Mouse (Mus musculus): ENCODE data around the gene Agr3. TPM values are rescaled to one million over a fixed set of nuclear protein-coding genes. Genes with fewer than 3 reads are reported as not detected.

Agr3 gene
- total and polyA plus RNA-seq, 3 experiments = not detected

- Histone ChIP-seq H3K79me2 (replicated peaks; ENCODE audit: control insufficient read depth, extremely low read depth, insufficient read depth, poor library complexity, severe bottlenecking) (no peaks in the 10 kb centered on the region), H3K36me3 (replicated peaks in 1 of 2; ENCODE audit: control insufficient read depth in 1 of 2, insufficient read depth in 1 of 2, low read length in 1 of 2) (no peaks in the 10 kb centered on the region), H3K4me3 (replicated peaks in 1 of 3; ENCODE audit: low read depth in 2 of 3, low read length in 2 of 3, poor library complexity in 1 of 3) (no peak overlapping the region), H3K27ac (ENCODE audit: insufficient read depth, low read depth) (no peak overlapping the region), H3K4me2 (ENCODE audit: insufficient read depth, low read depth, poor library complexity, severe bottlenecking) (no peak overlapping the region), H3K9me3 (replicated peaks; ENCODE audit: low read length) (no peaks in the 10 kb centered on the region), H3K27me3 (replicated peaks) (no peaks in the 10 kb centered on the region), H3K4me1 (ENCODE audit: control insufficient read depth in 1 of 2, insufficient read depth in 2 of 2) (peaks cover 0 to 12% of the 10 kb centered on the region in 2 experiments; a peak in 2 of 4 replicates), H3K9ac (ENCODE audit: insufficient read depth, low read depth) (no peak overlapping the region)
- TF ChIP-seq BHLHE40 (IDR thresholded peaks at IDR 0.05; ENCODE audit: low read depth, low read length) (no peak), TCF12 (IDR thresholded peaks at IDR 0.05; ENCODE audit: low read depth, low read length) (no peak), RCOR1 (conservative IDR thresholded peaks at IDR 0.05; ENCODE audit: low read depth, low read length) (no peak), JUND (conservative IDR thresholded peaks at IDR 0.05; ENCODE audit: low read depth, low read length) (no peak), SIN3A (IDR thresholded peaks at IDR 0.05; ENCODE audit: low read length) (no peak), GABPA (IDR thresholded peaks at IDR 0.05; ENCODE audit: insufficient replicate concordance, low read depth, low read length) (no peak), MAFK (IDR thresholded peaks at IDR 0.05; ENCODE audit: insufficient replicate concordance, low read length) (no peak)
- in situ Hi-C loops (cut with MboI; ENCODE audit: low pct_ligation_motif_present, low pct_unique_long_range_greater_than_20kb, low sequenced_read_pairs) = loop anchor here (10.0 to 25.0 kb wide), 2 partner anchors 64 to 678 kb away; no protein-coding TSS in a partner anchor
- dilution Hi-C loops (cut with MboI; ENCODE audit: extremely low pct_ligation_motif_present, extremely low pct_unique_long_range_greater_than_20kb, low sequenced_read_pairs) = no loop called here
- DNase-seq (ENCODE audit: extremely low read depth) = no peak
Observed at GRCm38 (mm10) chr12:35890756-35891155, 34.7 kb upstream of the Agr3 start.

- Histone ChIP-seq H3K36me3 (replicated peaks in 1 of 2; ENCODE audit: control insufficient read depth in 1 of 2, insufficient read depth in 1 of 2, low read length in 1 of 2) (no peaks in the 10 kb centered on the region), H3K27ac (ENCODE audit: insufficient read depth, low read depth) (no peak overlapping the region), H3K27me3 (replicated peaks) (no peaks in the 10 kb centered on the region), H3K4me1 (ENCODE audit: control insufficient read depth in 1 of 2, insufficient read depth in 2 of 2) (peaks cover 0 to 24% of the 10 kb centered on the region in 2 experiments; a peak in 2 of 4 replicates), H3K9me3 (replicated peaks; ENCODE audit: low read length) (no peaks in the 10 kb centered on the region), H3K4me3 (replicated peaks in 1 of 3; ENCODE audit: low read depth in 2 of 3, low read length in 2 of 3, poor library complexity in 1 of 3) (no peak overlapping the region), H3K79me2 (replicated peaks; ENCODE audit: control insufficient read depth, extremely low read depth, insufficient read depth, poor library complexity, severe bottlenecking) (no peaks in the 10 kb centered on the region), H3K9ac (ENCODE audit: insufficient read depth, low read depth) (no peak overlapping the region), H3K4me2 (ENCODE audit: insufficient read depth, low read depth, poor library complexity, severe bottlenecking) (no peak overlapping the region)
- no peak for TF ChIP-seq TBP (conservative IDR thresholded peaks at IDR 0.05; ENCODE audit: low read depth, low read length)
- no peak for TF ChIP-seq JUND (conservative IDR thresholded peaks at IDR 0.05; ENCODE audit: low read depth, low read length)
- TF ChIP-seq NRF1 (IDR thresholded peaks at IDR 0.05; ENCODE audit: low read depth, low read length) = no peak
- TF ChIP-seq PAX5 (IDR thresholded peaks at IDR 0.05; ENCODE audit: low read length) = no peak
- no peak for TF ChIP-seq MAFK (IDR thresholded peaks at IDR 0.05; ENCODE audit: insufficient replicate concordance, low read length)
- TF ChIP-seq POLR2A (IDR thresholded peaks at IDR 0.05; ENCODE audit: low read depth, low read length) = no peak
- TF ChIP-seq BHLHE40 (IDR thresholded peaks at IDR 0.05; ENCODE audit: low read depth, low read length) = no peak
- no peak for TF ChIP-seq ZC3H11A (IDR thresholded peaks at IDR 0.05; ENCODE audit: low read depth, low read length)
- no peak for TF ChIP-seq USF2 (conservative IDR thresholded peaks at IDR 0.05; ENCODE audit: low read depth, low read length)
- dilution Hi-C loops (cut with MboI; ENCODE audit: extremely low pct_ligation_motif_present, extremely low pct_unique_long_range_greater_than_20kb, low sequenced_read_pairs) (no loop called here), in situ Hi-C loops (cut with MboI; ENCODE audit: low pct_ligation_motif_present, low pct_unique_long_range_greater_than_20kb, low sequenced_read_pairs) (loop anchor here (10.0 to 25.0 kb wide), 2 partner anchors 60 to 682 kb away; no protein-coding TSS in a partner anchor)
- no peak for DNase-seq (ENCODE audit: extremely low read depth)
Observed at GRCm38 (mm10) chr12:35894304-35894900, 31.0 kb upstream of the Agr3 start.

Measured in CH12.LX (cell line).